Mouse (Mus musculus): ENCODE data around the gene Gm42417. TPM values are rescaled to one million over a fixed set of nuclear protein-coding genes. Genes with fewer than 3 reads are reported as not detected.

Gene Gm42417
- total and polyA plus RNA-seq, 2 experiments from 2014 or later = not detected

DNA sequence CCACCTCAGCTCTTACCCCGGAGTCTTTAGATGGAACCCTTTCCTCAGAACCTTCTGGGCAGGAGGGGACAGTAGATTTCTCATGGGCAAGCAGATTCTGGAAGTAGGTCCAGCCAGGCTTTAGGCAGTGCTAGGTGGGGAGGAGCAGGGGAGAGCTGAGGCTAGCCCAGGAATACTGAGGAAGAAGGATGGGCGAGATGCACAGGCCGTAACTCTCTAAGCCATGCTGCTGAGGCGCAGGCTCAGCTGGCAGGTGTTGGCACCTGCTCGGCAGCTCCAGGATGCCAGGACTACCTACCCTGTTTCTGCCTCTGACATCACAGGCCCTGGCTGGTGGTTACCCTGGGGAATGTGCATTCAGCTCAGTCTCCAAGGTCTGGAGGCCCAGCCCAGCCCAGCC lies 31.1 kb upstream of the Gm42417 start:
- Histone ChIP-seq H3K9me3 (replicated peaks; ENCODE audit: control insufficient read depth, low read length) (no peaks in the 10 kb centered on the region), H3K9ac (replicated peaks; ENCODE audit: low read depth, low read length) (no peak overlapping the region), H3K4me2 (ENCODE audit: low read depth, low read length) (no peak overlapping the region), H3K27ac (ENCODE audit: low read depth) (peak overlapping the region; percentile 52; the same call in 1 of the 2 replicates), H3K36me3 (replicated peaks; ENCODE audit: control insufficient read depth, insufficient read depth, low read length) (no peaks in the 10 kb centered on the region), H3K4me1 (ENCODE audit: control insufficient read depth, insufficient read depth) (peaks cover 28% of the 10 kb centered on the region), H3K27me3 (ENCODE audit: control insufficient read depth, insufficient read depth, low read length) (no peaks in the 10 kb centered on the region), H3K4me3 (ENCODE audit: low read depth, low read length) (no peak overlapping the region)
- no peak for DNase-seq (ENCODE audit: low spot score)
- 89% methylated on average over 5 of the region's 5 CpGs for WGBS
- TF ChIP-seq CTCF (IDR thresholded peaks at IDR 0.05; ENCODE audit: low read depth) = no peak
- no peak for TF ChIP-seq EP300 (IDR thresholded peaks at IDR 0.05; ENCODE audit: low read depth)
- no peak for ATAC-seq (ENCODE audit: insufficient read depth, low read depth)

DNA sequence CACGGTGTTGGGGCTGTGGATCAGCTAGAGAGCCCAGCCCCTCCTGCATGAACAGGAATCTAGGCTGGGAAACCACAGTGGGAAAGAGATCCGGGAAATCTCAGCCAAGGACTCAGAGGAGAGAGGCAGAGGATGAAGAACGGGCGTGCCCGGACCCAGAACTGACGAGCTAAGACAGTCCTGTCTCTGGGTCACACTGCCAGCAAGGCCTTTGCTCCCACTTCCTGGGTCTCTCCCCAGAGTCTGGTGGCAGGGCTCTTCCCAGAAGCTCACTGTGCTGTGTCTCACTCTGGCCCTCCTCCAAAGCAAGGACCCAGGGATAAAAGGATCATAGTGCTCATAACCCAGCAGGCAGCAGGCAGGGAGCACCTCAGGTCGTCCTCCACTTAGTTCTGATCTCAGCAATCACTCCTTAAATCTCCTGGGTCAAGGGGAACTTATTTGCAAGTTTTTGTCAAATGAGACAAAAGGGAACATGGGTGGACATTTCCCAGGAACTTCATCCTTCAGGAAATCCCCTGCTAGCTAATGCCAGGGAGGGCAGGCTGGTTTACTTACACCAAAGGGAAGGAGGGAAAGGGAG lies 30.6 kb upstream of the Gm42417 start:
- Histone ChIP-seq H3K4me1 (ENCODE audit: control insufficient read depth, insufficient read depth) (peaks cover 28% of the 10 kb centered on the region), H3K27ac (ENCODE audit: low read depth) (peak overlapping the region; percentile 52), H3K4me3 (ENCODE audit: low read depth, low read length) (no peak overlapping the region), H3K9ac (replicated peaks; ENCODE audit: low read depth, low read length) (no peak overlapping the region), H3K9me3 (replicated peaks; ENCODE audit: control insufficient read depth, low read length) (no peaks in the 10 kb centered on the region), H3K4me2 (ENCODE audit: low read depth, low read length) (no peak overlapping the region), H3K36me3 (replicated peaks; ENCODE audit: control insufficient read depth, insufficient read depth, low read length) (no peaks in the 10 kb centered on the region), H3K27me3 (ENCODE audit: control insufficient read depth, insufficient read depth, low read length) (no peaks in the 10 kb centered on the region)
- 46% methylated on average over 7 of the region's 7 CpGs for WGBS
- TF ChIP-seq EP300 (IDR thresholded peaks at IDR 0.05; ENCODE audit: low read depth) = no peak
- no peak for TF ChIP-seq CTCF (IDR thresholded peaks at IDR 0.05; ENCODE audit: low read depth)
- no peak for ATAC-seq (ENCODE audit: insufficient read depth, low read depth)
- no peak for DNase-seq (ENCODE audit: low spot score)

- Histone ChIP-seq H3K36me3 (replicated peaks; ENCODE audit: control insufficient read depth, insufficient read depth, low read length) (no peaks in the 10 kb centered on the region), H3K4me2 (ENCODE audit: low read depth, low read length) (no peak overlapping the region), H3K4me3 (ENCODE audit: low read depth, low read length) (no peak overlapping the region), H3K9me3 (replicated peaks; ENCODE audit: control insufficient read depth, low read length) (no peaks in the 10 kb centered on the region), H3K4me1 (ENCODE audit: control insufficient read depth, insufficient read depth) (peaks cover 38% of the 10 kb centered on the region), H3K27me3 (ENCODE audit: control insufficient read depth, insufficient read depth, low read length) (no peaks in the 10 kb centered on the region), H3K27ac (ENCODE audit: low read depth) (peak overlapping the region; percentile 52), H3K9ac (replicated peaks; ENCODE audit: low read depth, low read length) (no peak overlapping the region)
- no peak for TF ChIP-seq EP300 (IDR thresholded peaks at IDR 0.05; ENCODE audit: low read depth)
- TF ChIP-seq CTCF (IDR thresholded peaks at IDR 0.05; ENCODE audit: low read depth) = no peak
- ATAC-seq (ENCODE audit: insufficient read depth, low read depth) (no peak), DNase-seq (ENCODE audit: low spot score) (no peak)
- whole genome bisulfite sequencing = 74% methylated on average over 4 of the region's 4 CpGs
Measured at GRCm38 (mm10) chr1:36568776-36569175, 29.5 kb upstream of the Gm42417 start.

DNA sequence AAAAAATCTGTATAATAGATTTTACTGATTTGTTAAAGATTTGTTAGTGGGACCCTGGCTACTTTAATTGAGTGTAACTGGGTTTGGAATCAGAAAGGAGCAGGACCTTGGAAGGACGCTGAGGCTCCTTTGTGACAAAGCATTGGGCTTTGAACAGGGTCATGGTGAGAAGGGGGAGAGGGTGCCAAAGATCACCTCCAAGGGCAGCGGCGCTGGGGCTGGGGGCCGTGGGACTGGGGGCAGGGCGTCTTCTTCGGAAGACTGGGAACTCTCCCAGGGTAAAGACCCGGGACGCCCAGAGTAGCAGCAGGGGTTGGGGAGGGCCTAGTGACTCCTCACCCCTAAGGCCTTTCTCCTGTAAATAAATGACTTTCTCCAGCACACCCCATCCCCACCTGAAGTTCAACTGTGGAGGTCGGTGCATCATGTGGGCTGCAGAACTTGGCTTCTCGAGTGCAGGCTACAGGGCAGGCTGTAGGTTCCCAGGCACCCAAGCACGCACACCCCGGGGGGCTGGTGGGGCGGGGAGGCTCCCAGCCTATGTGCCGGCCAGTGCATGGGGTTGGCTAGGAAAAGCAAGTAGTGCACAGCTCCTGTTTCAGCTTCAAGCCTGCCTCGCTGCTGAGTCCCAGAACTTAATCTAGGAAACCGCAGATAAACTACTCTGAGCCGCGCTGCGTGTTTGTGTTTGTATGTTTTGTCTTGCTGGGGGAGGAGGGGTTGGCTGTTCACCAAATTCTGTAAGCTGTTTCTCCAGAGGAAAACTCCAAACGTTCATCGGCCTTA lies 28.8 kb upstream of the Gm42417 start:
- Histone ChIP-seq H3K27ac (ENCODE audit: low read depth) (0 out of 2 replicates have a peak overlapping the region, but pooled peaks have one; percentile 52), H3K36me3 (replicated peaks; ENCODE audit: control insufficient read depth, insufficient read depth, low read length) (no peaks in the 10 kb centered on the region), H3K4me3 (ENCODE audit: low read depth, low read length) (no peak overlapping the region), H3K9ac (replicated peaks; ENCODE audit: low read depth, low read length) (no peak overlapping the region), H3K4me2 (ENCODE audit: low read depth, low read length) (no peak overlapping the region), H3K9me3 (replicated peaks; ENCODE audit: control insufficient read depth, low read length) (no peaks in the 10 kb centered on the region), H3K27me3 (ENCODE audit: control insufficient read depth, insufficient read depth, low read length) (no peaks in the 10 kb centered on the region), H3K4me1 (ENCODE audit: control insufficient read depth, insufficient read depth) (peaks cover 36% of the 10 kb centered on the region)
- TF ChIP-seq CTCF (IDR thresholded peaks at IDR 0.05; ENCODE audit: low read depth) (no peak), EP300 (IDR thresholded peaks at IDR 0.05; ENCODE audit: low read depth) (no peak)
- WGBS = 43% methylated on average over 21 of the region's 21 CpGs
- ATAC-seq (ENCODE audit: insufficient read depth, low read depth) (no peak), DNase-seq (ENCODE audit: low spot score) (no peak)

DNA sequence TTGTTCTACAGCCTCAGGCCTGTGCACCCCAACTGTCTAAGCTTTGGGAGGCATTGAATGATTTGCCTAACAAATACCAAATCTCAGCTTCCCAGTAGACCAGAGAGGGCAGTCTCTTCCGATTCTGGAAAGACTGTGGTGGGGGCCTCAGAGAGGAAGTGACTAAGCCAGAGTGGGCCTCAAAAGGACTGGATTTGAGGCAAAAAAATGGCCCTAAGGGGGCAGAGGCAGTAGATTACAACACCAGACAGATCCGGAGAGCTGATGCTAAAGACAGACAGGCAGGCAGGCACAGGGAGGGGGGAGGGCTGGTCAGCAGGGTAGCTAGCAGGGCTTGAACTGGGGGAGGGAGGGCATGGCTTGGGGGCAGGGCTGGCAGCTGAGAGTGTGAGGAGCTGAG lies 27.2 kb upstream of the Gm42417 start:
- Histone ChIP-seq H3K9ac (replicated peaks; ENCODE audit: low read depth, low read length) (no peak overlapping the region), H3K9me3 (replicated peaks; ENCODE audit: control insufficient read depth, low read length) (no peaks in the 10 kb centered on the region), H3K4me2 (ENCODE audit: low read depth, low read length) (no peak overlapping the region), H3K27me3 (ENCODE audit: control insufficient read depth, insufficient read depth, low read length) (no peaks in the 10 kb centered on the region), H3K4me1 (ENCODE audit: control insufficient read depth, insufficient read depth) (peaks cover 39% of the 10 kb centered on the region), H3K27ac (ENCODE audit: low read depth) (no peak overlapping the region), H3K36me3 (replicated peaks; ENCODE audit: control insufficient read depth, insufficient read depth, low read length) (no peaks in the 10 kb centered on the region), H3K4me3 (ENCODE audit: low read depth, low read length) (no peak overlapping the region)
- DNase-seq (ENCODE audit: low spot score) (no peak), ATAC-seq (ENCODE audit: insufficient read depth, low read depth) (no peak)
- WGBS = 33% methylated on average over 2 of the region's 2 CpGs
- TF ChIP-seq EP300 (IDR thresholded peaks at IDR 0.05; ENCODE audit: low read depth) (no peak), CTCF (IDR thresholded peaks at IDR 0.05; ENCODE audit: low read depth) (no peak)

Measured in heart, postnatal 0 days (tissue).